Mouse (Mus musculus) olfactory bulb, adult 2 months (tissue): ENCODE measurements around the gene Sapcd2.

ENCODE experiments used
- CTCF ChIP-seq: fragments of 200-500 bp; IDR thresholded peaks from 2 replicates; pipeline ENCODE4 v1.5.1; 2012; ENCODE audit warnings: low read depth, mild to moderate bottlenecking, low read length, moderate library complexity; ENCODE audit not compliant: insufficient read depth
- POLR2A ChIP-seq: fragments of 200-500 bp; IDR thresholded peaks from 2 replicates; pipeline ENCODE4 v1.6.1; 2012; ENCODE audit warnings: mild to moderate bottlenecking, low read depth, low read length, moderate library complexity; ENCODE audit not compliant: insufficient read depth

- TF ChIP-seq POLR2A (no peak), CTCF (no peak)
These were observed 28.2 kb downstream of the Sapcd2 start for GRCm38 (mm10) chr2:25400291-25400690.
